Mouse (Mus musculus) forebrain, embryonic 11.5 days (tissue): ENCODE results near the gene Brd2. TPM values are rescaled to one million over a fixed set of nuclear protein-coding genes. Genes with fewer than 3 reads are reported as not detected.

Experiments
- ATAC-seq: fragments of 200-750 bp; cut with Nextera tagmentation; replicated peaks from 2 replicates; pipeline ENCODE4 v1.8.0; 2017; ENCODE audit warnings: moderate TSS enrichment; ENCODE audit not compliant: low FRiP score
- DNase-seq: peaks from one replicate; pipeline ENCODE4 v3.0.0-alpha.2; 2017; ENCODE audit warnings: low spot score
- H3K27ac ChIP-seq: fragments of 300-500 bp; sonication (generic); 2 replicates; pipeline ENCODE4 v1.5.1; 2014; ENCODE audit warnings: low read depth, low read length
- H3K27me3 ChIP-seq: fragments of 300-500 bp; sonication (generic); 2 replicates; pipeline ENCODE4 v1.6.1; 2014; ENCODE audit warnings: mild to moderate bottlenecking, low read length, mixed read lengths; ENCODE audit not compliant: control insufficient read depth, insufficient read depth
- H3K36me3 ChIP-seq: fragments of 300-500 bp; sonication (generic); 2 replicates; pipeline ENCODE4 v1.6.1; 2014; ENCODE audit warnings: mild to moderate bottlenecking, low read length, moderate library complexity, mixed read lengths; ENCODE audit not compliant: control insufficient read depth, insufficient read depth
- H3K4me1 ChIP-seq: fragments of 300-500 bp; sonication (generic); replicated peaks from 2 replicates; pipeline ENCODE4 v1.6.1; 2014; ENCODE audit warnings: low read length, mixed read lengths; ENCODE audit not compliant: control insufficient read depth, insufficient read depth
- H3K4me2 ChIP-seq: fragments of 300-500 bp; sonication (generic); 2 replicates; pipeline ENCODE4 v1.6.1; 2014; ENCODE audit warnings: low read depth, mild to moderate bottlenecking, low read length, moderate library complexity, mixed read lengths; ENCODE audit not compliant: severe bottlenecking
- H3K4me3 ChIP-seq: fragments of 300-500 bp; sonication (generic); 2 replicates; pipeline ENCODE4 v1.5.1; 2014; ENCODE audit warnings: low read depth, low read length
- H3K9ac ChIP-seq: fragments of 300-500 bp; sonication (generic); 2 replicates; pipeline ENCODE4 v1.6.1; 2014; ENCODE audit warnings: low read length
- H3K9me3 ChIP-seq: fragments of 300-500 bp; sonication (generic); 2 replicates; pipeline ENCODE4 v1.6.1; 2016; ENCODE audit warnings: low read length, mixed read lengths; ENCODE audit not compliant: control insufficient read depth
- WGBS: fragments of 180-500 bp; shearing (Covaris S2); extraction: QIAGEN DNeasy Blood & Tissue Kit; methylation state at CpG from one replicate; pipeline ENCODE4 v1.1.7; 2014; 5-methylcytosine and 5-hydroxymethylcytosine counted together
- polyA plus RNA-seq: library from polyadenylated mRNA; unstranded; fragments of >200 nt; fragmentation: Nextera tagmentation; extraction: Ambion mirVana; gene quantifications from 2 replicates; pipeline ENCODE4 v1.2.1, GENCODE M21; 2014

Brd2 gene
- polyA plus RNA-seq: 152 and 163 TPM in 2 replicates

DNA sequence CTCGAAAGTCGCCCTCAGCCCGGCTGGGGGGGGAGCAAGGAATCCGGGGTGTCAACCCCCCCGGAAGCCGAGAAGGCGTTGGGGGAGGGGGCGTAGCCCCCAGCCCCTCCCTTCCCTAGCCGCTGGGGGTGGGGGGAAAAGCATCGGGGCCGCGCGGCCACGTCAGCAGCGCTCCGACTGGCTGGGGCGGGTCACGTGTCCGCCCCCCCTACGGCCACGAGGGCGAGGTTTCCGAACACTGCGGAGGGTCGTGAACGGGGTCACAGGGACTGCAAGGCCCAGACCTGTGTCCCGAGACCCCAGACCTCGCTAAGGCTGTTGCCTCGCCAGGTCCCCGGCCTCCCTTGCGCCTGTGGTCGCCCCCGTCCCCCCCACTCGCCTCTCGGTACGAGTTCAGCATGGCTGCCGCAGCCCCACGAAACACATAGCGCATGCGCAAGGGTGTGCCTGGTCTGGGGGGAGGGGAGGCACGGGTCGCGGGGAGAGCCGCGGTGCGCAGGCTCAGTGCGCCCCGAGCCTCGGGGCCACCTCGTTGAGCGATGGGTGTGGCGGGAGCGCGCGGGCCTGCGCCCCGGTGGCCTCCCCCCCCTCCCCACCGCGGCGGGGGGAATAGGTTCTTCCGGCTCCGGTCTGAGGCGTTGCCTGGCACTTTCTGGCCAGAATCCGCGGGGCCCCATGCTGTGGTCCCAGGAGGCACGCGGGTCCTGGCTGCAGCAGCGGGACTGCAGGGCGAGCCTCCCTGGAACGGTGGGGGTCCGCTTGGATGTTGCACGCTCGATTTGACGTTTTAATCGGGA is at the start of gene Brd2:
Gene Brd2, minus strand, starts transcription at position 447 of the 797 bp plus-strand sequence.
- WGBS: under 1% methylated on average over 62 of the region's 75 CpGs
- Histone ChIP-seq H3K4me1 (peaks cover 6% of the 10 kb centered on the region; the same call in 1 of the 2 replicates), H3K36me3 (no peaks in the 10 kb centered on the region; the same call in 1 of the 2 replicates), H3K9me3 (no peaks in the 10 kb centered on the region), H3K4me3 (peak within 1 kb of the TSS; percentile 100), H3K27me3 (no peaks in the 10 kb centered on the region), H3K27ac (peak within 1 kb of the TSS; percentile 100), H3K4me2 (peak within 1 kb of the TSS; percentile 95), H3K9ac (peak within 1 kb of the TSS; percentile 100)
- ATAC-seq (peak; percentile 58), DNase-seq (peak; percentile 99)

DNA sequence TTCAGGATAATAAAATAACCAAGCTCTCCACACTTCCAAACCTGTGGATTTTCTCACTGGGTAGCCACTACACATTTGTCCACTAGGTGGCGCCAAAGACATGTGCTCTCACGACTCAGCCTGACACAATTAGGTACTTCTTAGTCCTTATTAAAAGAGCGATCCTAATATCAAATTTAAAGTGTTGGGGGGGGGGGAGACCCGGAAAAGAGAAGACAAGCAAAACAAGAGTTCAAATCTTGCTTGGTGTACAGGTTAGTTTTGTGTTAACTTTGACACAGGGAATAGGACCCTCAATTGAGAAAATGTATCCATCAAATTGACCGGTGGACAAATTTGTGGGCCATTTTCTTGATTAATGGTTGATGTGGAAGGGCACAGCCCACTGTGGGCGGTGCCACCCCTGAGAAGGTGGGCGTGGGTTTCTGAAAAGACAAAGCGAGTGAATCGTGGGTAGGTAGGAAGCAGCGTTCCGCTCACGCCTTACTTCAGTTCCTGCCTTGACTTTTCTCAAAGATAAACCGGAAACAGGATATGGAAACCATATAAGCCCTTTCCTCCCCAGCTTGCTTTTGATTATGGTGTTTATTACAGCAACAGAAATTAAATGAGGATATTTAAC is 48.6 kb upstream of the Brd2 start:
- no peaks in the 10 kb centered on the region for H3K36me3 ChIP-seq
- DNase-seq (peak; percentile 79), ATAC-seq (no peak)
- H3K4me3 ChIP-seq: no peak overlapping the region
- no peaks in the 10 kb centered on the region; the same call in 1 of the 2 replicates for H3K9me3 ChIP-seq
- H3K27ac ChIP-seq: no peak overlapping the region
- no peak overlapping the region; the same call in 1 of the 2 replicates for H3K9ac ChIP-seq
- no peaks in the 10 kb centered on the region for H3K4me1 ChIP-seq
- WGBS: 46% methylated on average over 13 of the region's 13 CpGs
- no peaks in the 10 kb centered on the region for H3K27me3 ChIP-seq
- no peak overlapping the region for H3K4me2 ChIP-seq

DNA sequence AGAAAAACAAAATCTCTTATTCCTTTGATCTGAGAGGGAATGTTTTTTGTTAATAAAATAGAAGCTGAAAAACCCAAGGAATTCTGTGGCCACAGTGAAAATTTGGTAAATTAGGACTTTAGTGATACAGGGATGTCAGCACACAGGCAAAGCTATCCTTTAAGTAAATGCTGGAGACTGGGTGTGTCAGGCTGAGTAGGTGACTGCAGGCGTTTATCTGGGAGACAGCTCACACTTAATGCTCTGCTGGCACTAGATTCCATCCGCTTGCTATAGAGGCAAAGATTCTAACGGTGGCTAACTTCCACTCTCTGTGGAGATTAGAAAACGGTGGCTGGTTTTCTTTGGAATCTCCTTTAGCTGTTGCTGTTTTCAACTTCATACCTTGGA is 48.0 kb upstream of the Brd2 start:
- no peaks in the 10 kb centered on the region; the same call in 1 of the 2 replicates for H3K9me3 ChIP-seq
- 25% methylated on average over 4 of the region's 4 CpGs for WGBS
- no peaks in the 10 kb centered on the region for H3K27me3 ChIP-seq
- no peak overlapping the region for H3K9ac ChIP-seq
- no peak for ATAC-seq
- no peak for DNase-seq
- no peaks in the 10 kb centered on the region for H3K36me3 ChIP-seq
- no peak overlapping the region for H3K4me3 ChIP-seq
- H3K4me2 ChIP-seq: no peak overlapping the region
- H3K27ac ChIP-seq: no peak overlapping the region
- H3K4me1 ChIP-seq: no peaks in the 10 kb centered on the region

GRCm38 (mm10) chr17:34169279-34169678 is 46.8 kb upstream of the Brd2 start:
- WGBS: 5% methylated on average over 2 of the region's 2 CpGs
- Histone ChIP-seq H3K9ac (no peak overlapping the region), H3K27ac (no peak overlapping the region), H3K4me3 (no peak overlapping the region), H3K4me2 (no peak overlapping the region), H3K27me3 (no peaks in the 10 kb centered on the region), H3K9me3 (no peaks in the 10 kb centered on the region; the same call in 1 of the 2 replicates), H3K4me1 (no peaks in the 10 kb centered on the region), H3K36me3 (no peaks in the 10 kb centered on the region)
- DNase-seq: peak; percentile 62
- ATAC-seq: no peak

DNA sequence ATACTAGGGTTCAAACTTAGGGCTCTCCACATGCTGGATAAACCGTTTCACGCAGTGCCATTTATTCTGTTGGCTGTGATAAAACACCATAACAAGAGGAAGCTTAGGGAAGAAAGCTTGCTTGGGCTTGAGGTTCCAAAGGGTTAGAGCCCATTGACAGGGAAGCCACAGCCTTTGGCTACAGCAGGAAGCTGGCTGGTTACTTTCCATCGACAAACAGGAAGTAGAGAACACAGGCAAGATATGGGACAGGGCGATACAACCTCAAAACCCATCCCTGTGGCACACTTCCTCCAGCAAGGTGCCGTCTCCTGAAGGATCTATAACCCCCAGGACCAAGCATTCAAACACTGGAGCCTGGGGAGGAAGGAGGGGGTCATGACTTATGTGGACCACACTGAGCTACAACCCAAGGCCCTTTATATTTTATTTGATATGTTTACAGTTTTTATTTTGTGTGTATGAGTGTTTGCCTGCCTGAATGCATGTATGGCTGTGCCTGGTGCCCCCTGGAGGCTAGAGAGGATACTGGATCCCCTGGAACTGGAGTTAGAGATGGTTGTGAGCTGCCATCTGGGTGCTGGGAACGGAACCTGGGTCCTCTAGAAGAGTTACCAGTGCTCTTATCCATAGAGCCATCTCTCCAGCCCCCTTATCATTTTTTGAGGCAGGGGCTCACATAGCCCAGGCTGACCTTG is 42.7 kb upstream of the Brd2 start:
- no peak overlapping the region for H3K4me2 ChIP-seq
- no peaks in the 10 kb centered on the region for H3K4me1 ChIP-seq
- H3K9me3 ChIP-seq: no peaks in the 10 kb centered on the region
- 83% methylated on average over 6 of the region's 6 CpGs for WGBS
- no peak for ATAC-seq
- no peaks in the 10 kb centered on the region for H3K36me3 ChIP-seq
- no peaks in the 10 kb centered on the region for H3K27me3 ChIP-seq
- DNase-seq: no peak
- no peak overlapping the region for H3K4me3 ChIP-seq
- H3K27ac ChIP-seq: no peak overlapping the region
- H3K9ac ChIP-seq: no peak overlapping the region

DNA sequence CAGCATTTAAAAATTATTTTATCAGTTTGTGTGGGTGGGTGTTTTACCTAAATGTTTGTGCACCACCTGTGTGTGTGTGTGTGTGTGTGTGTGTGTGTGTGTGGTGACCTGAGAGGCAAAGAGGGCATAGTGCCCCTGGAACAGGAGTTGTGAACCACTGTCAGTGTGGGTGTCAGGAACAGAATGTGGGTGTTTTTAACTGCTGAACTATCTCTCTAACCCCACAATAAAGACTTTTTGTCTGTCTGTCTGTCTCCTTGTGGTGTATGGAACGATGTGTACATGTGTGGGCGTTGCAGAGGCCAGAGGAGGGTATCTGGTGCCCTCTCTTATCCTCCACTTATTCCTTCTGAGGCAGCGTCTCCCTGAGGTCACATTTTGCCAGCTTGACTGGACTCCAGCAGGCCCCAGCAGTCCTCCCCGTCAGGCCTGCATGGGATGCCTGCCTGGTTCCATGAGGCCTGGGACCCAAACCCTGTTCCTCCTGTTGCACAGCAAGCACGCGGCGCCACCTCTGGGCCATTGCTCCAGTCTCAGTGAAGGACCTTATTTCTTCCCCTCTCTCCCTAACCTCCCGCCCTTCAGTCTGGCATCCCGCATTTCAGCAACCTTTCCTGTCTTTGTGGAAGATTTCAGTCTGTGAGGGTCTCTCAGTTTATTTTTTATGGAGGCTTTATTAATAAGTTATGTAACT is 41.9 kb upstream of the Brd2 start:
- no peaks in the 10 kb centered on the region for H3K36me3 ChIP-seq
- H3K27ac ChIP-seq: no peak overlapping the region
- ATAC-seq (no peak), DNase-seq (peak; percentile 53)
- H3K4me3 ChIP-seq: no peak overlapping the region
- H3K9me3 ChIP-seq: no peaks in the 10 kb centered on the region
- no peak overlapping the region for H3K4me2 ChIP-seq
- no peaks in the 10 kb centered on the region for H3K27me3 ChIP-seq
- no peaks in the 10 kb centered on the region for H3K4me1 ChIP-seq
- 41% methylated on average over 9 of the region's 9 CpGs for WGBS
- H3K9ac ChIP-seq: no peak overlapping the region

GRCm38 (mm10) chr17:34155534-34155933 is 33.1 kb upstream of the Brd2 start:
- Histone ChIP-seq H3K27ac (no peak overlapping the region), H3K4me3 (no peak overlapping the region), H3K4me1 (no peaks in the 10 kb centered on the region), H3K9ac (no peak overlapping the region), H3K4me2 (no peak overlapping the region), H3K9me3 (no peaks in the 10 kb centered on the region), H3K36me3 (no peaks in the 10 kb centered on the region), H3K27me3 (no peaks in the 10 kb centered on the region)
- DNase-seq: no peak
- 61% methylated on average over 5 of the region's 5 CpGs for WGBS
- ATAC-seq: no peak

DNA sequence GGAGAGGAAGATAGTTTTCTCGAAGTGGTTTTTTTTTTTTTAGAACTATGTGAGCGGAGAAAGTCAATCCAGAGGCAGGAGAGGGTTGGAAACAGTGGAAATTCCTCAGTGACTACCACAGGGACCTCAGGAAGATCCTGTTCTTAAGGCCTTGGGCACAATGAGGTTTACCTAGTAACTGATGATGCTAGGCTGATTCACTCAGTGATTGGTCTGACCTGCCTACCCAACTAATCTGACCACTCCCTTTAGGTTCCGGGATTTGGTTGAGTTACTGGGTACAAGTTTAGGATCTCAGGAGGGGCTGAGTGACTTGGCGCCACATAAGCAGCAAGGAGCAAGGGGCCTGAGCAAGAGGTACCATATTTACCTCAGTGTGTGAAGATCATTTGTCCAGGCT is 30.5 kb upstream of the Brd2 start, which contains the start of gene H2-DMb1:
Gene H2-DMb1, plus strand, starts transcription at position 150 of the 400 bp plus-strand sequence.
- H3K36me3 ChIP-seq: no peaks in the 10 kb centered on the region
- H3K4me2 ChIP-seq: no peak within 1 kb of the TSS
- H3K27ac ChIP-seq: no peak within 1 kb of the TSS
- H3K4me3 ChIP-seq: no peak within 1 kb of the TSS
- ATAC-seq (no peak), DNase-seq (no peak)
- 61% methylated on average over 4 of the region's 4 CpGs for WGBS
- H3K4me1 ChIP-seq: no peaks in the 10 kb centered on the region
- H3K27me3 ChIP-seq: no peaks in the 10 kb centered on the region
- no peak within 1 kb of the TSS for H3K9ac ChIP-seq
- H3K9me3 ChIP-seq: no peaks in the 10 kb centered on the region
